ENCODE assay signal across 8 mouse cellular contexts in the genomic region with DNA sequence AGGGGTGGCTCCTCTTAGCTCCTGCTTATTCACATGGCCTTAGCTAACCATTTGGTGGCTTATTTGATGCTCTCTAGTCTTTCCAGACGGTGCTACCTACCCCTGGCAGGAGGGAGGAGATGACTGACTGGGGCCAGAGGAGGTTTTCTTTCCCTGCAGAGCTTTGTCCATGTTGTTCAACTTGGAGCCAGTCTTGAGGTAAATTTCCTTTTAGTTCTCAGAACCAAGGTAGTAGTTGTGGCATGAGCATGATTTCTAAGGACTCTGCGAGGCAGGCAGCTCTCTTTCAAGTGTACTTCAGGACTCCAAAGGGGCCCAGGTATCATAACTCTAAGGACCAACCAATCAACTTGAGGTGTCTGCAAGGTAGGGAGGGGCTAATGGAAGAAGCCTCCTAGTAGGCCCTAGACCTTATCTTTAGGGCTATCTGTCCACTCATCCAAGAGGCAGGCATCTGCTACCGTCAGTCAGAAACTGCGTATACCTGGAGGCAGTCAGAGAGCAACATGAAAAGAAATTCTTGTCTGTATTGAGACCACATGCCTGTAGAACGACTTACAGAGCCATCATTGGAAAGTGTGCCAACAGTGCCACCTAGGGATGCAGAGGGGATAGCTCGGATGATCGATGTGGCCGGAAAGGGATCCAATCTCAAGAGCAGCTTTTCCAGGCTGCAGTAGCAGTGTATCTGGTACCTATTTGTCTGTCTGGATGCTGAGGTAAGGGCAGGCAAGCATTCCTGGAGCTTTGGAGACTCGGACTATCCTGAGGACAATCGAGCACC. TPM values are rescaled to one million over a fixed set of nuclear protein-coding genes. Genes with fewer than 3 reads are reported as not detected.
DNase-seq lines count a peak whose midpoint lies in the region; TF ChIP-seq lines count a peak whose summit lies in the region.
"Had no signal": no experiment of that assay in that cellular context is flagged by ENCODE, and none has a peak within 500 bp of the region (broad histone marks: within the 10 kb centered on the region; RNA-seq: fewer than 3 reads in every experiment).

No protein-coding gene starts in this region.

- DNase-seq in ES-CJ7 (ENCODE audit: low read depth, low spot score), result peak; percentile 69
- DNase-seq in cerebellum, adult 11 months, result peak; percentile 57
- DNase-seq in frontal cortex, postnatal 25 days (ENCODE audit: low spot score in 2 of 2), result peak; percentile 45 to 60
- DNase-seq in large intestine, adult 2 months (ENCODE audit: low read depth, low spot score), result peak; percentile 10
- DNase-seq in lung, postnatal 10 days, result peak; percentile 70
- peak; percentile 68 for DNase-seq in right cerebral cortex, postnatal 14 days

- H3K27me3 ChIP-seq in C2C12 (ENCODE audit: control insufficient read depth, insufficient read depth, insufficient read length), result no peaks in the 10 kb centered on the region
- H3K27me3 ChIP-seq: liver, embryonic 15.5 days had no signal

- WGBS in large intestine, adult 2 months, result 44% methylated on average over 10 of the region's 10 CpGs

- H3K36me3 ChIP-seq in C2C12 (ENCODE audit: control insufficient read depth, insufficient read depth), result peaks cover 34% of the 10 kb centered on the region
- H3K36me3 ChIP-seq: liver, embryonic 15.5 days had no signal

- H3K79me2 ChIP-seq in C2C12 (ENCODE audit: control insufficient read depth, insufficient read depth), result no peaks in the 10 kb centered on the region

- no peak overlapping the region for H3ac ChIP-seq in C2C12 (ENCODE audit: control insufficient read depth, insufficient read length, low read depth)

- peak; percentile 56 for TF ChIP-seq CTCF in C2C12 (IDR thresholded peaks at IDR 0.05; ENCODE audit: control insufficient read depth, insufficient read depth, insufficient read length)

- no peaks in the 10 kb centered on the region for H3K79me3 ChIP-seq in C2C12 (ENCODE audit: low read depth)

- no peak overlapping the region for H3K4me3 ChIP-seq in C2C12 (ENCODE audit: insufficient read depth, poor library complexity, severe bottlenecking)
- H3K4me3 ChIP-seq: liver, embryonic 15.5 days had no signal

TF ChIP-seq in C2C12, 6 proteins besides CTCF, POLR2A, EP300 and RAD21:
- TF ChIP-seq MAX (IDR thresholded peaks at IDR 0.05), result no peak
- no peak for TF ChIP-seq MYOG (IDR thresholded peaks at IDR 0.05; ENCODE audit: control insufficient read depth, extremely low read depth, insufficient read length)
- TF ChIP-seq USF1 (IDR thresholded peaks at IDR 0.05; ENCODE audit: low read depth), result no peak
- TF ChIP-seq FOSL1 (IDR thresholded peaks at IDR 0.05; ENCODE audit: insufficient read depth, low read length, poor library complexity, severe bottlenecking), result no peak
- no peak for TF ChIP-seq CEBPB (IDR thresholded peaks at IDR 0.05; ENCODE audit: low read depth)
- no peak for TF ChIP-seq MYOD1 (IDR thresholded peaks at IDR 0.05; ENCODE audit: control insufficient read depth, insufficient read length, low read depth)

RNA-seq across cellular contexts. Expression of a gene that starts 50.5 kb away (rescaled TPM):
- polyA plus RNA-seq in C2C12 (2012; fragmentation: generic; extraction: Trizol), result not detected
- 0.29 and 0.66 TPM in 2 replicates for polyA plus RNA-seq in large intestine, adult 2 months (2012; rRNA removed)
- polyA plus RNA-seq: liver, embryonic 15.5 days had no signal

Comparison
In these comparisons a context has a peak if more than half of its experiments do, and no peak if none do; other contexts are left out.
1. DNase-seq: peak in every context shown above with its lines; median percentile 70 in lung, postnatal 10 days; 69 in ES-CJ7; 68 in right cerebral cortex, postnatal 14 days; 57 in cerebellum, adult 11 months; 52 in frontal cortex, postnatal 25 days; 10 in large intestine, adult 2 months.